Mouse (Mus musculus) kidney, adult 2 months (tissue): ENCODE data around the gene Rab11b.

Experiments
- CTCF ChIP-seq: fragments of 200-500 bp; conservative IDR thresholded peaks from 2 replicates; pipeline ENCODE4 v1.5.1; 2011; ENCODE audit warnings: low read depth, mild to moderate bottlenecking, control low read depth, low read length, moderate library complexity, mixed read lengths; ENCODE audit not compliant: insufficient read depth, insufficient read length
- POLR2A ChIP-seq: fragments of 200-500 bp; IDR thresholded peaks from one replicate; pipeline ENCODE4 v1.6.1; 2011; ENCODE audit warnings: low read depth, low read length, control low read depth

- no peak for TF ChIP-seq POLR2A
- no peak for TF ChIP-seq CTCF
These were observed 43.9 kb upstream of the Rab11b start for GRCm38 (mm10) chr17:33804205-33804604.
